Mouse (Mus musculus): ENCODE measurements at regions not wholly inside any gene's neighbourhood (a gene's known extent, or its start where the extent isn't known, plus 50 kb on each side); places are given as distances from the start of the nearest gene placed in this dataset.

DNA sequence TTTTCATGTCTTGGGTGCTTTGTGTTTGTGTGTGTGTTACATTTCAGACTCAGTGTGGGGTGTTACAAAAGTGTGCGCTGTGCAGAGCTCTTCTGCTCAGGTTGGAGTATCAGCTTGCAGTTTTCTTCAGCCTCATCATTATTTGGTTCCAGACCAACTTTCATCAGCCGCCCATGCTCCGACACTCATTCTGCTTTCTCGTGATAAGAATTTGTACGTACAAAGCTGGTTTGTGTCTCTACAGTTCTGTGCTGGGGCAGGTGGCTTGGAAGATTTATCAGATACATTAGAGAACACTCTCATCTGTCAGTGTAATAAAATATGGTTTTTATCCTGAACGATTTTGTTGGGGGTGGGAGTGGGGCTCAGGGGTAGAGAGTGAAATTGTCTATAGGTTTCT is 332.8 kb upstream of the Tnp1 start:
- TF ChIP-seq CTCF (IDR thresholded peaks at IDR 0.05; ENCODE audit: borderline replicate concordance, insufficient read depth, low read depth, low read length) (no peak), POLR2A (IDR thresholded peaks at IDR 0.05; ENCODE audit: borderline replicate concordance, insufficient read depth, low read length) (no peak)

Measured in cerebellum, adult 2 months (tissue).